Mouse (Mus musculus): Measurements from ENCODE around the gene Elovl2. TPM values are rescaled to one million over a fixed set of nuclear protein-coding genes. Genes with fewer than 3 reads are reported as not detected.
A peak's percentile ranks its signal among the peaks of the same experiment; 100 is the strongest.

Gene Elovl2
- polyA plus RNA-seq, 1 experiment from 2014 or later: 44.4 TPM

DNA sequence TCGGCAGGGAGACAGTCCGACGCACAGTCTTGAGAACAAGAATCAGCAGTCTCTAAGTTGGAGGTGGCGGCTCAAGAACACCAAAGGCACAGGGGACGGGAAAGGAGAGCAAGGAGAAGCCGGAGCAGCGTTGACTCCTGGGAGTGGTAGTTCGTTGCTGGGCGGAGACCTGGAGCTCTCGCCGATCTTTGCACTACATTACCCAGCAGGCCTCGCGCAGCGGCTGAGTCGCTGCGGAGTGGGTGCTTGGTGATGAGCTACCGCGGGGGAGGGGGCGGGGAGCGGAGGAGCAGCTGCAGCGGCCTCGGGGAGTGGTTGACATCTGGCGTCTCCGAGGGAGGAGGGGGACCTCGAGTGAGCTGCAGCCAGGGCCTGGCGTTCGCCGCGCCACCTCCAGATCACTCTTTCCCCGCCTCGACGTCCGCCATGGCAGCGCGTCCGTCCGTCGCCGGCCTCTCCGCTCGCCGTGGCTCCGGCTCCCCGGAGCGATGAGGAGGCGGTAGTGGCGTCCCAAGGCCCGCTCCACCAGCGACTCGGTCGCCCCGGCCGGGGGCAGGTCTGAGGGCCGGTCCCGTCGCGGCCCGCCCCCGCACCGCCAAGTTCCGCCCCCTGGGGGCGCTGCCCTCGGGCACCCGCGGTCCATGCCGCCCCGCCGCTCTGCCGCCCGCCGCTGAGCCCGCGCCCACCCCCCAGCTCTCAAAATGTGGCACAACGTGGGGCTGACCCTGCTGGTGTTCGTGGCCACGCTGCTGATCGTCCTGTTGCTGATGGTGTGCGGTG, 29.5 kb upstream of the Elovl2 start, which contains the start of gene Smim13:
Gene Smim13, plus strand, starts transcription at position 307 of the 780 bp plus-strand sequence.
- peak; percentile 98 for ATAC-seq (ENCODE audit: low FRiP score, low read depth)
- Histone ChIP-seq H3K27ac (replicated peaks) (peak within 1 kb of the TSS; percentile 87), H3K9me3 (no peaks in the 10 kb centered on the region), H3K4me3 (peak within 1 kb of the TSS; percentile 77), H3K36me3 (no peaks in the 10 kb centered on the region), H3K4me1 (peaks cover 4% of the 10 kb centered on the region; the same call in 1 of the 2 replicates), H3K27me3 (no peaks in the 10 kb centered on the region), H3K9ac (replicated peaks) (peak within 1 kb of the TSS; percentile 75), H3K4me2 (replicated peaks) (peak within 1 kb of the TSS; percentile 78)
- under 1% methylated on average over 68 of the region's 78 CpGs for WGBS

DNA sequence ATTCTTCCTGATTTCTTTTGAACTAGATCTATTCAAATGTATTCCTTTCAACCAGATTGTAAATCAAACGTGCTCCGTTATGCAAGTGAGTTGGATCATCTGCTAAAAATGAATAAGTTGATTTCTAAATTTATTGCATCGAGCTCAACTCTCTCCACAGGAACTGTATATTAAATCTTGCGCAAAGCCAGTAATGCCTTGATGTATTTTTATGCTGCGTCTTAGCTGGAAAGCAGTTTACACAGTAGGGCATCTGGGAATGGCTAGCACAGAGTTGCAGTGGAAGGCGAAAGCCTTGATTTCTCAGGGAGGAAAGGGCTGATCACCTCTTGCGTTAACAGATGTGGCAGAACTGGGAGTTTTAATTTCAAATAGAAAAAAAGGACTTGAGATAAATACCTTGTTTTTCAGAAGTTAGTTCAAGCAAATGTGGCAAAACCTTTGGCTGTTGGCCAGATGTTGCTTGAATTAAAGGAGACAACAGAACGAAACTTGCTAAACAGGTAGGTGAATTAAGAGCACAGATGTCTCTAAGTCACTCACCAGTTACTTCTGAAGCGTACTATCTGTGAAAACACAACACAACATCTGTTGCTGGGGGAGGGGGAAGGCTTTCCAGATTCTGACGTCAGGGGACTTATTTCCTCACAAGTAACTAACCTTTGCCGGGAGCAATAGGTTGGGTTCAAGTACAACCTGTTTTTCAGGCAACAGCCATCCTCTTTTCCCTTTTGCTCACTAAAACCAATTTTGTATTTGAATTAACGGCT, 28.7 kb upstream of the Elovl2 start:
- Histone ChIP-seq H3K36me3 (no peaks in the 10 kb centered on the region), H3K4me1 (peaks cover 4% of the 10 kb centered on the region; the same call in 1 of the 2 replicates), H3K4me2 (replicated peaks) (peak overlapping the region; percentile 78), H3K27me3 (no peaks in the 10 kb centered on the region), H3K27ac (replicated peaks) (peak overlapping the region; percentile 73), H3K9ac (replicated peaks) (peak overlapping the region; percentile 43), H3K4me3 (peak overlapping the region; percentile 77), H3K9me3 (no peaks in the 10 kb centered on the region)
- ATAC-seq (ENCODE audit: low FRiP score, low read depth): peak; percentile 17; the same call in 1 of the 2 replicates
- 50% methylated on average over 12 of the region's 12 CpGs for WGBS

DNA sequence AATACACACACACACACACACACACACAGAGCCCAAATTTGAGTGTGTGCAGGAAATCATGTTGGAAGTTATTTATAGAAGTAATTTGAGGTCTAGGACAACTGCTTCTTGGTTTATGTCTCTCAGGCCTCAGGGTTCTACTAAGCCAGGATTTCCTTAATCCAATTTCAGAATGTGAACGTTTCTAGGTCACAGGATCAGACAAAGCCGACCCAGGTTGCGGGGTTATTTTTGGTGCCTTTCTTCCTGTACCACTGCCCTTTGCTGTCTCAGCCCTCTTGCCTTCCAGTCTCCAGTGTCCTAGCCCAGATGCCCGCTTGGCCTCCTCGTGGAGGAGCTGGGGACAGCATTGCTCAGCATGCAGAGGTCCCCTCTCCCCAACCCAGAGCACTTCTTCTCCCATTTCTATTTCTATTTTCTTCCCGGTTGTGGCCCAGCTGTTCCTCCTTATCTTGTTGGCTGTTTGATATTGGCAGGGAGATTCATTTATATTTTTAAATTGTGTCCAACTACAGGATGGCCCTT, 24.2 kb upstream of the Elovl2 start:
- 59% methylated on average over 6 of the region's 6 CpGs for WGBS
- Histone ChIP-seq H3K27me3 (no peaks in the 10 kb centered on the region), H3K27ac (replicated peaks) (no peak overlapping the region), H3K4me1 (peaks cover 4% of the 10 kb centered on the region; the same call in 1 of the 2 replicates), H3K9ac (replicated peaks) (no peak overlapping the region), H3K4me3 (no peak overlapping the region), H3K36me3 (no peaks in the 10 kb centered on the region), H3K9me3 (no peaks in the 10 kb centered on the region), H3K4me2 (replicated peaks) (no peak overlapping the region)
- no peak for ATAC-seq (ENCODE audit: low FRiP score, low read depth)

DNA sequence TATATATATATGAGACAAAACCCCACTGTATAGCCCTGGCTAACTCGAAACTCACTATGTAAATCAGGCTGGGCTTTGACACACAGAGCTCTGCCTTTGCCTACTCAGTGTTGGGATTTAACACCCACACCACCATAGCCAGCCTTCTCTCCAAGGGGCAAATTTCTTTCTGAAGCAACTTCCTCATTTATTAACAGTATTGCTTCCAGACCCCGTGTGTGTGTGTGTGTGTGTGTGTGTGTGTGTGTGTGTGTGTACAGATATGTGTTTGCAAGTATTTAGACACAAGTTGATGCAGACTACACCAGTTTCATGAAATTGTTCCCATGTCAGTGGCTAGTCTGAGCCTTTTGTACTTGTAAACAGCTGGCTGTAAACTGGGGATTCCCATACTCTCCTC, 21.4 kb upstream of the Elovl2 start:
- H3K27ac ChIP-seq (replicated peaks): no peak overlapping the region
- H3K36me3 ChIP-seq: no peaks in the 10 kb centered on the region
- H3K27me3 ChIP-seq: no peaks in the 10 kb centered on the region
- H3K9ac ChIP-seq (replicated peaks): no peak overlapping the region
- H3K4me1 ChIP-seq: no peaks in the 10 kb centered on the region
- WGBS: 69% methylated on average over 2 of the region's 2 CpGs
- H3K4me2 ChIP-seq (replicated peaks): no peak overlapping the region
- no peaks in the 10 kb centered on the region for H3K9me3 ChIP-seq
- no peak for ATAC-seq (ENCODE audit: low FRiP score, low read depth)
- no peak overlapping the region for H3K4me3 ChIP-seq

DNA sequence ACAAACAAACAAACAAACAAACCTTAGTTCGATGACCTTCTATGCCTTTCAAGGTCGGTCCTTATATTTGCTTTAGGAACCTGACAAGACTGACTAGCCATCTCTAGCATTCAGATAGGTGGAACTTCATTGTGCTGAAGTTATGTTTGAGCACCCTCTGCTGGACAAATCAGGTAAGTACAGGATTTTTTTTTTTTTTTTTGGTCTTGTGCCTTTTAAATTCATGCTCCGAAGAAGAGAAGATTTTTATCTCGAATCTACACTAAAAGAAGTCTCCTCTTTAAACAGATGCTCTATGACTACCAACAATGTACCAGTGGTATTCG, 18.6 kb upstream of the Elovl2 start:
- Histone ChIP-seq H3K4me3 (no peak overlapping the region), H3K27ac (replicated peaks) (no peak overlapping the region), H3K36me3 (no peaks in the 10 kb centered on the region), H3K9me3 (no peaks in the 10 kb centered on the region), H3K4me1 (no peaks in the 10 kb centered on the region), H3K27me3 (no peaks in the 10 kb centered on the region), H3K9ac (replicated peaks) (no peak overlapping the region), H3K4me2 (replicated peaks) (no peak overlapping the region)
- 16% methylated on average over 5 of the region's 5 CpGs for WGBS
- no peak for ATAC-seq (ENCODE audit: low FRiP score, low read depth)

DNA sequence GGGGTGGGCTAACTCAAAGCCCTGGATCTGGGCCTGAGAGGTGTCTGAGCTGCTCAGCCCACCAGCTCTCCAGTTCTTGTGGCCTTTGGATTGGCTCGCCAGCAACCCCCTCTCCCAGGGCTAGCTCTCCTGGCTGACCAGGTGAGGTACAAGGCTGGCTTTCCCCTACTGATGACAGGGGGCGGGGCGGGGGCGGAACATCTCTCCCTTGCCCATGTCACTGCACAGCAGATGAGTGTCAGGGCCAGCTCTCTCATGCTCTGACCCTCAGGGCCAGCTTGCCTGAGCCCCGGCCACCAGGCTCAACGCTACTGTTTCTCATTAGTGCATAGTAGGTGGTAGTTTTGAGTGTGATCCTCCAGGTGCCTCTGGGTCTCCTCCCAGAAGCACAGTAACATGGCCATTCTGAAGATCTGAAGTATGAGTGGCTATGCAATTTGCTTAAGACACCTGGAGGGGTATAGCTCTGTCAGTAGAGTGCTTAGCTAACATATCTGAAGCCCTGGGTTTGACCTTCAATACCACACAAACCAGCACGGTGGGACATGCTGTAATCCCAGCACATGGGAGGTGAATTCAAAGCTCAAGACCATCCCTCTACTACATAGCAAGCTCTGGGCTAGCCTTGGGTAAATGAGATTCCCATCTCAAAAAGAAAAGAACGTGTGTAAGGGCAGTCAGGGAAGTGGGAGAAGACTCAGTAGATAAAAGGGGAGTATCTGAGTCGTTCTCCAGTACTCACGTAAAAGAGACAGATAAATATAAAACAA, 18.0 kb upstream of the Elovl2 start:
- ATAC-seq (ENCODE audit: low FRiP score, low read depth): no peak
- Histone ChIP-seq H3K9ac (replicated peaks) (no peak overlapping the region), H3K36me3 (no peaks in the 10 kb centered on the region), H3K4me1 (no peaks in the 10 kb centered on the region), H3K4me2 (replicated peaks) (no peak overlapping the region), H3K27me3 (no peaks in the 10 kb centered on the region), H3K4me3 (no peak overlapping the region), H3K9me3 (no peaks in the 10 kb centered on the region), H3K27ac (replicated peaks) (no peak overlapping the region)
- WGBS: 79% methylated on average over 10 of the region's 10 CpGs

DNA sequence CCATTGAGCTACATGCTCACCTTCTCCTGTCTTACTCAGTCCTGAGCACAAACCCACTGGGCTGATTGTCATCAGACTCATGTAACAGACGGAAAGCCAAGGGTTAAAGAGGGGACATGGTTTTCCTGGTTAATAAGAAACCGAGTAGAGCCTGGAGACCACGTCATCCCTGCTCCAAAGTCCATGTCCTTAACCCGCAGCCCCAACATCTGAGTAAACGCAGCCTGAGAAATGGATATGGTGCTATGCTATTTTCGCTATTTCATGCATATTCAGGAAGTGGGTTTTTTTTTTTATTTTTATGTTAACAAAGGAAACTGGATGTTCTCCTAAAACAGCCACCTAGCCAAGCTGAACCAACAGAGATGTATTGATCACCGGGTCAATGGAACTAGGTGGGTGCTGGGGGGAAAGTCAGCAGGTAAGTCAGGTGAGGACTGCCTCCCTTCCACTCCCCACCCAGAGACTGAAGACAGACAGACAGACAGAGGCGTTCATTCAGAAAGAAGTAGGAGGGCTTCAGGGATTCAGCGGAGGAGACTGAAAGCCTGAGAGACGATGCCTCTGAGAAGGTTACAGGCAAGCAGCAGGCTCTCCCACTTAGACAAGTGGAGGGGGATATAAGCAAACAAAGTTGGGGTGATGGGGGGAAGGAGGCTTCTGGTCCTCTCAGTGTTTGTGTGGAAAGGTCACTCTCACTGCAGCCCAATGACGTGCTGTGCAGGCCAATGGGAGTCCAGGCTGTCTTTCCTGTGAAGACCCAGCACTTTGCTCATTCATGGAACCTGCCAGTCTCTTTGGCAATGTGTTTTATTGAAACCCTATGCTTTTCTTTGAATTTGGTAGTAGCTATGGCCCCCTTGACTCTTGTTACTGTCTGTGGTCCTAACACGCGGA, 15.9 kb upstream of the Elovl2 start:
- Histone ChIP-seq H3K4me1 (no peaks in the 10 kb centered on the region), H3K36me3 (no peaks in the 10 kb centered on the region), H3K9ac (replicated peaks) (no peak overlapping the region), H3K9me3 (no peaks in the 10 kb centered on the region), H3K4me3 (no peak overlapping the region), H3K27ac (replicated peaks) (no peak overlapping the region), H3K4me2 (replicated peaks) (no peak overlapping the region), H3K27me3 (no peaks in the 10 kb centered on the region)
- WGBS: 87% methylated on average over 13 of the region's 13 CpGs
- no peak for ATAC-seq (ENCODE audit: low FRiP score, low read depth)

DNA sequence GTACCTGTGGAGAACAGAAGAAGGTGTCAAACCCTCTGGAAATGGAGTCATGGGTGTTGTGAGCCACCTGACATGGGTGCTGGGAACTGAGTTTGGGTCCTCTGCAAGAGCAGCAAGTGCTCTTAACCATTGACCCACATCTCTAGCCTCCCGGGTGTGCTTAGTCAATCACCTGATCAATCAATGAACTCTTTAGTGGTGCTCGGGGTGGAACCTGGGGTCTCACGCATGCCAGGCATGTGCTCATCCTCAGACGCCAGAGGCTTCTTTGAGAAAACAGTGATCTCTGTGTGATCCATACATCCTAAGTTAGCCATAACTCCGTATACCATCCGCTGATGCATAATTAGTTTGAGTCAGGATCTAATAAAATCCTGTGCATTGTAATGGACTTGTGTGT, 15.0 kb upstream of the Elovl2 start:
- Histone ChIP-seq H3K27ac (replicated peaks) (no peak overlapping the region), H3K36me3 (no peaks in the 10 kb centered on the region), H3K4me2 (replicated peaks) (no peak overlapping the region), H3K9ac (replicated peaks) (no peak overlapping the region), H3K4me3 (no peak overlapping the region), H3K4me1 (no peaks in the 10 kb centered on the region), H3K9me3 (no peaks in the 10 kb centered on the region), H3K27me3 (no peaks in the 10 kb centered on the region)
- no peak for ATAC-seq (ENCODE audit: low FRiP score, low read depth)
- WGBS: 90% methylated on average over 6 of the region's 6 CpGs

DNA sequence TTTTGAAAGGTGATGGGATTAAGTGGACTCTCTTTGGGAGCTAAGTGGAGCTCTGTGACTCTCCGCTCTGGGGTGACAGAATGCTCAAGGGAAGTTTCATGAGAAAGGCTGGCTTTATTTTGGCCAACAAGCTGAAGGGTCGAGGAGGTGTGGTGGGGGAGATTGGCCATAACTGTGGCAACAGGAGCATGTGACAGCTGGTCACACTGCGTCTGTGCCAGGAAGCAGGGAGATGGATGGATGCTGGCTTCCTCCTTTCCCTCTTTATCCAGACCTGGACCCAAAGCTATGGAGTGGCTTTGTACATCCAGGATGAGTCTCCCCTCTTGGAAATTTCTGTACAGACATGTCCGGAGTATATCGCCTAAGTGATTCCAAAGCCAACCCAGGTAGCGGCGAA, 13.0 kb upstream of the Elovl2 start:
- H3K9ac ChIP-seq (replicated peaks): no peak overlapping the region
- H3K4me2 ChIP-seq (replicated peaks): no peak overlapping the region
- H3K36me3 ChIP-seq: no peaks in the 10 kb centered on the region
- no peaks in the 10 kb centered on the region for H3K27me3 ChIP-seq
- no peak overlapping the region for H3K27ac ChIP-seq (replicated peaks)
- H3K4me1 ChIP-seq: no peaks in the 10 kb centered on the region
- WGBS: 91% methylated on average over 7 of the region's 7 CpGs
- no peaks in the 10 kb centered on the region for H3K9me3 ChIP-seq
- no peak for ATAC-seq (ENCODE audit: low FRiP score, low read depth)
- H3K4me3 ChIP-seq: no peak overlapping the region

DNA sequence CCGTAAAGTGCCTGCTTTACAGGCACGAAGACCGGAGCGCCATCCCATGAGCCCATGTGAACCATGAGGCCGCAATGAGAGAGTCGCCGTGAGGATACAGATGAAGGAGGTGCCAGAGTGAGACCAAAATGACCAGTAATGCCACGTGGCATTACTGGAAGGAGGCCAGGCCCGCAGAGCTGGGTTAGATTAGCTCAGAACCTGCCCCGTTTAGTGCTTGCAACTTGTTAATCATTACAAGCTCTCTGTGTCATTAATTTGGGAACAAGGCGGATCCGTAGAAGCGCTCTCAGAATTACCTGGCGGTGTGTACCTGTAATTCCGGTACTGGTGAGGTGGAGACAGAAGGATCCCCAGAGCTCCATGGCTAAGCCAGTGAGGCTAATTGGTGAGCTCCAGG, 12.0 kb upstream of the Elovl2 start:
- no peaks in the 10 kb centered on the region for H3K36me3 ChIP-seq
- no peak overlapping the region for H3K4me3 ChIP-seq
- no peak for ATAC-seq (ENCODE audit: low FRiP score, low read depth)
- 95% methylated on average over 15 of the region's 15 CpGs for WGBS
- H3K27ac ChIP-seq (replicated peaks): no peak overlapping the region
- H3K4me2 ChIP-seq (replicated peaks): no peak overlapping the region
- H3K9me3 ChIP-seq: no peaks in the 10 kb centered on the region
- no peaks in the 10 kb centered on the region for H3K27me3 ChIP-seq
- H3K4me1 ChIP-seq: no peaks in the 10 kb centered on the region
- H3K9ac ChIP-seq (replicated peaks): no peak overlapping the region

DNA sequence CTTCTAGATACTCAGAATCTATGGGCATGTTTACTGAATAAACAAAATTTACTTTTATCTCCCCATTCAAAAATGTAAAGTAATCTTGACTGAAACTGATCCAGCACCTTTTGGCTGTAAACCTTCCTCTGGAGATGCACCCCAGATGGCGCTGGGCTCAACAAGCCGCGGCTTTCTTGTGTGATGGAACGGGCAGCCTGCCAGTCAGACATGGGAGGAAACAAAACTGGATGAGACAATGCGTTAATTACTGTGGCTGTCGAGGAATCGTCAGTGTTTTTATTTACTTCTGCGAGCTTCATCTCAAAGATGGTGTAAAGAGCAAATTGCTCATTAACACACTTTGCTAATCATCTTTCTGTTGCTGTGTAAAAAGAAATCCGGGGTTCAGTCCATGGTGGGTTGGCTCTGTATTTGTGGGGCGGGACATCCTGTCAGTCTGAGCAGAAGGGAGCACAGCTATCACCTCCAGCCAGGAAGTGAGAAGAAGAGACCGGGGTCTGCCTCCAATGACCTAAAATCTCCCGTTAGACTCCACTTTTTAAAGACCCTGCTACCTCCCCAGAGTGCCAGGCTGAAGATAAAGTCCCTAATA, 11.3 kb upstream of the Elovl2 start:
- H3K4me3 ChIP-seq: no peak overlapping the region
- no peaks in the 10 kb centered on the region for H3K36me3 ChIP-seq
- no peak overlapping the region for H3K27ac ChIP-seq (replicated peaks)
- no peak for ATAC-seq (ENCODE audit: low FRiP score, low read depth)
- no peaks in the 10 kb centered on the region for H3K4me1 ChIP-seq
- no peaks in the 10 kb centered on the region for H3K9me3 ChIP-seq
- no peak overlapping the region for H3K4me2 ChIP-seq (replicated peaks)
- H3K27me3 ChIP-seq: no peaks in the 10 kb centered on the region
- 91% methylated on average over 12 of the region's 12 CpGs for WGBS
- no peak overlapping the region for H3K9ac ChIP-seq (replicated peaks)
